Mouse (Mus musculus) G1E (cell line): Measurements from ENCODE around the gene Ckap5.

Experiments
- CTCF ChIP-seq: IDR thresholded peaks from 2 replicates; pipeline ENCODE4 v1.5.1; 2012; ENCODE audit warnings: low read depth, low read length, inconsistent platforms, mixed read lengths
- GATA1 ChIP-seq: IDR thresholded peaks from 2 replicates; pipeline ENCODE4 v1.6.1; 2012; ENCODE audit warnings: borderline replicate concordance, low read length, inconsistent platforms, mixed read lengths
- TAL1 ChIP-seq: conservative IDR thresholded peaks from 2 replicates; pipeline ENCODE4 v1.6.1; 2012; ENCODE audit warnings: low read depth, low read length, inconsistent platforms, mixed read lengths

GRCm38 (mm10) chr2:91492071-91492635 is 34.4 kb upstream of the Ckap5 start:
- TF ChIP-seq CTCF (no peak), TAL1 (no peak), GATA1 (no peak)
